Mouse (Mus musculus) lung, embryonic 14.5 days (tissue): ENCODE results near the gene Echdc3. TPM values are rescaled to one million over a fixed set of nuclear protein-coding genes. Genes with fewer than 3 reads are reported as not detected.

Experiments
- ATAC-seq: fragments of 200-750 bp; cut with Nextera tagmentation; 2 replicates; pipeline ENCODE4 v1.8.0; 2017; ENCODE audit warnings: mild to moderate bottlenecking, moderate TSS enrichment, moderate library complexity; ENCODE audit not compliant: insufficient read depth
- DNase-seq: peaks from one replicate; pipeline ENCODE4 v3.0.0-alpha.2; 2015
- H3K27ac ChIP-seq: fragments of 300-500 bp; sonication (generic); 2 replicates; pipeline ENCODE4 v1.5.1; 2014; ENCODE audit warnings: low read depth, mild to moderate bottlenecking, moderate library complexity
- H3K27me3 ChIP-seq: fragments of 300-500 bp; sonication (generic); 2 replicates; pipeline ENCODE4 v1.6.1; 2014; ENCODE audit warnings: low read length, control low read depth; ENCODE audit not compliant: insufficient read depth
- H3K36me3 ChIP-seq: fragments of 300-500 bp; sonication (generic); 2 replicates; pipeline ENCODE4 v1.6.1; 2014; ENCODE audit warnings: control low read depth; ENCODE audit not compliant: insufficient read depth
- H3K4me1 ChIP-seq: fragments of 300-500 bp; sonication (generic); 2 replicates; pipeline ENCODE4 v1.6.1; 2014; ENCODE audit warnings: antibody characterized with exemption, control low read depth; ENCODE audit not compliant: insufficient read depth
- H3K4me2 ChIP-seq: fragments of 300-500 bp; sonication (generic); 2 replicates; pipeline ENCODE4 v1.6.1; 2014; ENCODE audit warnings: mild to moderate bottlenecking
- H3K4me3 ChIP-seq: fragments of 300-500 bp; sonication (generic); 2 replicates; pipeline ENCODE4 v1.5.1; 2014; ENCODE audit warnings: low read depth, low read length
- H3K9ac ChIP-seq: fragments of 300-500 bp; sonication (generic); 2 replicates; pipeline ENCODE4 v1.6.1; 2014
- H3K9me3 ChIP-seq: fragments of 300-500 bp; sonication (generic); 2 replicates; pipeline ENCODE4 v1.6.1; 2016; ENCODE audit warnings: low read depth, low read length, control low read depth
- CTCF ChIP-seq: IDR thresholded peaks from 2 replicates; pipeline ENCODE4 v1.5.1; 2016; ENCODE audit warnings: antibody characterized with exemption, low read depth
- WGBS: fragments of 180-500 bp; shearing (Covaris S2); extraction: QIAGEN DNeasy Blood & Tissue Kit; methylation state at CpG from one replicate; pipeline ENCODE4 v1.1.7; 2014; 5-methylcytosine and 5-hydroxymethylcytosine counted together
- polyA plus RNA-seq: library from polyadenylated mRNA; unstranded; fragments of >200 nt; fragmentation: Nextera tagmentation; extraction: Ambion mirVana; gene quantifications from 2 replicates; pipeline ENCODE4 v1.2.1, GENCODE M21; 2014

The Echdc3 gene
- polyA plus RNA-seq, 1 experiment from 2014 or later = 6.1 TPM

- no peaks in the 10 kb centered on the region for H3K36me3 ChIP-seq
- no peaks in the 10 kb centered on the region for H3K9me3 ChIP-seq
- WGBS = 33% methylated on average over 10 of the region's 10 CpGs
- DNase-seq = peak; percentile 62
- no peak for ATAC-seq
- H3K4me2 ChIP-seq = no peak overlapping the region
- H3K4me3 ChIP-seq = no peak overlapping the region
- no peaks in the 10 kb centered on the region for H3K27me3 ChIP-seq
- no peak overlapping the region for H3K27ac ChIP-seq
- no peak for TF ChIP-seq CTCF
- 0 out of 2 replicates have a peak, but pooled peaks cover 9% of the 10 kb centered on the region for H3K4me1 ChIP-seq
- no peak overlapping the region for H3K9ac ChIP-seq
Measured at GRCm38 (mm10) chr2:6196363-6196973, 16.4 kb downstream of the Echdc3 start.

GRCm38 (mm10) chr2:6195468-6196239 lies 17.2 kb downstream of the Echdc3 start:
- no peaks in the 10 kb centered on the region for H3K9me3 ChIP-seq
- no peak overlapping the region for H3K4me2 ChIP-seq
- ATAC-seq (no peak), DNase-seq (peak; percentile 32)
- H3K4me1 ChIP-seq = 0 out of 2 replicates have a peak, but pooled peaks cover 9% of the 10 kb centered on the region
- H3K27ac ChIP-seq = no peak overlapping the region
- H3K9ac ChIP-seq = no peak overlapping the region
- no peaks in the 10 kb centered on the region for H3K36me3 ChIP-seq
- H3K4me3 ChIP-seq = no peak overlapping the region
- no peaks in the 10 kb centered on the region for H3K27me3 ChIP-seq
- 53% methylated on average over 15 of the region's 15 CpGs for WGBS
- peak; percentile 16; the same call in 1 of the 2 replicates for TF ChIP-seq CTCF

DNA sequence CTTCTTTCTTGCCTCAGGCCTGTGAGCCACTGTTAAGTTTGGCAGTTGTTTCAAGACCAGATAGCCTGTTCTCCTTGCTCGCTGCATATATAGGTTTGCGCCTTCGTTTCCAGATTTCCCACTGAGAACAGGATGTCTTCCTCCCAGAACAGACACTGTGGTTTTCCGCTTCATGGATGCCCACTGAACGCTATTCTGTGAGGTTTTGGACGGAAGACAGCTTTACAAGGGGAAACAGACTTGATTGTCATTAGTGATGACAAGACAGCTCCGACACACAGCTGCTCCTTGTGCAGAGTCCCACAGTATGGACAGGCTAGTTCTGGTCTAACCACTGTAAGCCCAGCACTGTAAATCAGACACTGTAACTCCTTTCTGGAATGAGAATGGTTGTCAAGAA lies 18.3 kb downstream of the Echdc3 start:
- no peaks in the 10 kb centered on the region for H3K36me3 ChIP-seq
- no peak overlapping the region for H3K4me3 ChIP-seq
- 0 out of 2 replicates have a peak, but pooled peaks have one; percentile 22 for ATAC-seq
- no peak for DNase-seq
- no peak overlapping the region for H3K4me2 ChIP-seq
- H3K9me3 ChIP-seq = no peaks in the 10 kb centered on the region
- TF ChIP-seq CTCF = no peak
- H3K4me1 ChIP-seq = 0 out of 2 replicates have a peak, but pooled peaks cover 9% of the 10 kb centered on the region
- 71% methylated on average over 7 of the region's 7 CpGs for WGBS
- no peak overlapping the region for H3K9ac ChIP-seq
- H3K27me3 ChIP-seq = no peaks in the 10 kb centered on the region
- H3K27ac ChIP-seq = no peak overlapping the region

DNA sequence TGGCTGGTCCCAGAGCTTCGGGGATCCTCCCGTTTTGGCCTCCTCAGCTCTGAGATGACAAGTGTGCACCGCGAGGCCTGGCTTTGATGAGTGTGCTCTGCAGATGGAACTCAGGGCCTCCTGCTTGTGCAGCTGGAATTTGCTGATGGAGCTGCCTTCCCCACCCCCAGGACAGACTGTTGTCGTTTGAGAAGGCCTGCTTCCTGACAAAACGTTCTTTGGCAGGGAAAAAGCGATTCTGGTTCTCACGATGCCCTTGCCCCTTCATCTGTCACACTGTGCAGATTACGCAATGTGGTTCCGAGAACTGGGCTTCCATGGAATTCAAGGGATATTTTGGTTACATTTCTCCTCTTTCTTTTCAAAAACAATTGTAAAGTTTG lies 19.3 kb downstream of the Echdc3 start:
- Histone ChIP-seq H3K27me3 (no peaks in the 10 kb centered on the region), H3K27ac (0 out of 2 replicates have a peak overlapping the region, but pooled peaks have one; percentile 24), H3K4me1 (0 out of 2 replicates have a peak, but pooled peaks cover 9% of the 10 kb centered on the region), H3K4me3 (no peak overlapping the region), H3K9me3 (no peaks in the 10 kb centered on the region), H3K9ac (no peak overlapping the region), H3K4me2 (no peak overlapping the region), H3K36me3 (no peaks in the 10 kb centered on the region)
- DNase-seq (peak; percentile 55), ATAC-seq (peak; percentile 52; the same call in 1 of the 2 replicates)
- WGBS = 28% methylated on average over 10 of the region's 10 CpGs
- TF ChIP-seq CTCF = no peak

- TF ChIP-seq CTCF = peak; percentile 90
- 67% methylated on average over 20 of the region's 20 CpGs for WGBS
- ATAC-seq = peak; percentile 58; the same call in 1 of the 2 replicates
Measured at GRCm38 (mm10) chr2:6192820-6193590, 19.8 kb downstream of the Echdc3 start.

GRCm38 (mm10) chr2:6190036-6190435 lies 22.8 kb downstream of the Echdc3 start:
- 0 out of 2 replicates have a peak, but pooled peaks cover 6% of the 10 kb centered on the region for H3K4me1 ChIP-seq
- DNase-seq (no peak), ATAC-seq (no peak)
- H3K4me2 ChIP-seq = no peak overlapping the region
- TF ChIP-seq CTCF = no peak
- H3K27ac ChIP-seq = no peak overlapping the region
- H3K9me3 ChIP-seq = no peaks in the 10 kb centered on the region
- no peaks in the 10 kb centered on the region for H3K36me3 ChIP-seq
- no peaks in the 10 kb centered on the region for H3K27me3 ChIP-seq
- WGBS = 85% methylated on average over 6 of the region's 6 CpGs
- no peak overlapping the region for H3K4me3 ChIP-seq
- H3K9ac ChIP-seq = no peak overlapping the region

More at GRCm38 (mm10) chr2:6192820-6193590, 19.8 kb downstream of the Echdc3 start:
- H3K27me3 ChIP-seq = no peaks in the 10 kb centered on the region
- no peaks in the 10 kb centered on the region for H3K36me3 ChIP-seq
- H3K27ac ChIP-seq = no peak overlapping the region
- no peaks in the 10 kb centered on the region for H3K9me3 ChIP-seq
- 0 out of 2 replicates have a peak, but pooled peaks cover 9% of the 10 kb centered on the region for H3K4me1 ChIP-seq
- DNase-seq = peak; percentile 92
- no peak overlapping the region for H3K4me2 ChIP-seq
- H3K4me3 ChIP-seq = no peak overlapping the region
- H3K9ac ChIP-seq = no peak overlapping the region
